Mouse (Mus musculus) activated CD4-positive, CD25-positive, alpha-beta regulatory T cell, adult 4 months (primary cell): ENCODE measurements around the gene Cplx1. TPM values are rescaled to one million over a fixed set of nuclear protein-coding genes. Genes with fewer than 3 reads are reported as not detected.

Experiments used
- ATAC-seq: one replicate; pipeline ENCODE4 v1.8.0; 2017
- polyA plus RNA-seq, 2 experiments: library from polyadenylated mRNA; unstranded; fragments of 100-300 nt; shearing (Covaris generic); gene quantifications; one replicate each; pipeline ENCODE4 v1.2.1; 2017

Gene Cplx1
- not detected for polyA plus RNA-seq

DNA sequence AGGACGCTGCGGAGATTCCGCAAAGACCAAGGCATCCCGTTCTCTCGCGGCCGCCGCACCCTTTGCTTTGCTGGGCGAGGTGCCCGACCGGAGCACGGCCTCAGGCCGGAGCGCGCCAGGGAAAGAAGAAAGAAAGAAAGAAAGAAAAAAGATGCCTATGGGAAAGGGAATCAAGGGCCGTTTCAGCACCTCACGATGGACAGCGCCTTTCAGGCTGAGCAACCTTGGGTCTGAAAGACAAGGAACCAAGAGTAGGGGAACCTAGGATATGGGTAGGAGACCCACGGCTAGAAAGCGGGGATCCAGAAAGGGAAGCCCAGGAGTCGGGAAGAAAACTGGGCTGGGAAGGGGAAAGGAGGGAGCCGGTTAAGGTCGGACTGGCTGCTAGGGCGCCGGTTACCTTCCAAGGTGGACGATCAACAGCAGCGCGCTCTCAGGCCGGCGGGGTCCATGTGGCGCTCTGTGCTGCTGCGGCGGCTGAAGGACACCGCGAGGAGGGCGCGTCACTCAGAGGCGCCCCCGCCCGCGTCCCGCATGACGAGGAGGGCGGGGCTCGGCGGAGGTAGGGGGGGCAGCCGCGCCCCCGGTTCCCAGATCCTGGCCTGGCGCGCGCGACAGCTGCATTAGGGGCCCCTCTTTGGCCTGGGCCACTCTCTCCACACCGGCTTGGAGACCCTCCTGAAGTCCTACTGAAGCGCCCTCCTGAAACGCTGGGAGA, at the start of gene Cplx1:
Gene Cplx1, minus strand, starts transcription at position 536 of the 718 bp plus-strand sequence.
- ATAC-seq = no peak

DNA sequence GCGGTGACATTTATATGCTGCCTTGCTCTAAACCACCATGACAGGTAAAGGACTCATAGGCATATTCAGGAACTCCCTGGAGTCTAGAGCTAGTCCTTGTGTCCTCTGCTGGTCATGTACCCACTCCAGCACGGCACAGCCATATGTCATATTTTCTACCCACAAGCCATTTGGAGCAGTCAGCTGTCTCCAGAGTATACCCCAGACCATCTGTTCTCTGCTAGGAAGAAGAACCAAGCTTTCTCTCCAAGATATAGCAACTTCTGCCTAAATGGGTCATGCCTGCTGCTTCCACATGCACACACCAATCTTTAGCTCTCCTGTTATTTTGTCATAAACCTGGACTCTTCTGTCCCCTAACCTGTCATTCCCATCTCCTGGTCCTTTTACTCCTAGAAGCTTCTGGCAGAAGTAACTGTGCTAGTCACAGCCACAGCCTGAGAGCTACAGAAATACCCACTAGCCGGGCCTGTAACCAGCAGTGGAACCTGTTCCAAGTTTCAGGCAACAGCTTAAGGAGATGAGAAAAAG, 31.6 kb upstream of the Cplx1 start:
- no peak for ATAC-seq

DNA sequence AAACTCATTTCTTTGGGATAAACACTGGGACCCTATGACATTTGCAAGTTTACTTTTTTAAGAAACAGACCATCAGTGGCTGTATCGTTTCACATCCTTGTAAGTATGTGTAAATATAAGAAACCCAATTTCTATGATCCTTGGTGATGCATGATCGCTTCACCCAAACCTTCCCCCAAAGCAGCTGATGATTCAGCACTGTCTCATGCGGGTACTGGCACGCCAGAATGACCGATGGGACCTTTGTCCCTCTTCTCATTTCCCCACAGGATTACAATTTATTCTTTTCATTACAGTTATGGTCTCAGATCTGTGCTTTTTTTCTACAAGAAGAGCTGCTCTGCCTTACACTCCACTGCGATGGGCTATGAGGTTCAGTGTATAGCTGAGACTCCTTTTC, 23.2 kb upstream of the Cplx1 start:
- ATAC-seq = no peak

DNA sequence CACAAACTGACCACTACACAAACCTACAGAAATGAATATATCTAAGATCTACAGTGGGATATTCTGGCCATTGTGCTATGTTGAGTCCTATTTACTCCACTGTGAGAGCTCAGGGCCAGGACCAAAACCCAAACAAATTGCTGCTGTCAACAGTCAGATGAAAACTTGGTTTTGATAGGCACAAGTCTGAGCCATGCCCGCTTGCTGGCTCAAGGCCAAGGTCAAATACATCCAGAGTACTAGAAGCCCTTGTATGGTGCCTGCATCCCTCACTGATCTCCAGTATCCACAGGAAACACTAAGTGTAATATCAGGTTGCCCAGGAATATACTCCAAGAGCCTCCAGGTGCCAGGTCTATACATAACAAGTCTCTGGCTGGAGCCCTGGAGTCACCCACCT, 21.2 kb upstream of the Cplx1 start:
- ATAC-seq = no peak

DNA sequence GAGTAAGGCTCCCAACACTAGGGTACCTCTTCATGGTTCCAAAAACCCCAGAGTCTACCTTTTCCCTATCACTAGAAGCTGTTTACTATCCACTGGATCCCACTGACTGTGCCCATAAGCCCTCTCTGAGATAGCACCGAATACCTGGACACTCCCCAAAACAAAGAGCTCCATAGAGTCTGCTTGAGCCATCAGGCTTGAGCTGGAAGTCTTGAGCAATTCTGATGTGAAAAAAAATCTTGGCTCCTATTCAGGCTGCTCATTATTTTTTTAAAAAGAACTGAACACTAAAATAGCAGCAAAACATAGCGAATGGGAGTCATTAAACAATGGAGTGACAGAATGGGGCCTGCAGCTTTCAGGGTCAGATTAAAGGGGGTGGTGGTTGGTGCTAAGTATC, 17.3 kb upstream of the Cplx1 start:
- ATAC-seq = no peak

DNA sequence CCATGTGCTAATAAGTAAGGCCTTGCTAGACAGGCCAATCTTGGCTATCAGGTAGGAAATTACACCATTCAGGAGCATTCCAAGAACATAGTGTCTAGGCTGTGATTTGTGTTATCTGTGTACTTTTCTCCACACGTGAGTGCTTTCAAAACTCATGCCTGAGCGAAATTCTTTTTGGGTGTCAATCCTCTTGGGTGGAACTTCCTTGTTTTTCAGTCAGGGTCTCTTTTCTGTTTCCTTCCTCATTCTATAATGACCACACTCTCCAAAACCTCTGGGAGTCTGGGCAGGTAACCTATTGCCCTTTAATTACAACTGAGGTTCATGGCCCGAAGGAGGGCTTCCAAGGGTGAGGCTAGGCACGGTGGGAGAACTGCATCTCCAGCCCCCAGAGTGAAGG, 16.7 kb upstream of the Cplx1 start:
- no peak for ATAC-seq

DNA sequence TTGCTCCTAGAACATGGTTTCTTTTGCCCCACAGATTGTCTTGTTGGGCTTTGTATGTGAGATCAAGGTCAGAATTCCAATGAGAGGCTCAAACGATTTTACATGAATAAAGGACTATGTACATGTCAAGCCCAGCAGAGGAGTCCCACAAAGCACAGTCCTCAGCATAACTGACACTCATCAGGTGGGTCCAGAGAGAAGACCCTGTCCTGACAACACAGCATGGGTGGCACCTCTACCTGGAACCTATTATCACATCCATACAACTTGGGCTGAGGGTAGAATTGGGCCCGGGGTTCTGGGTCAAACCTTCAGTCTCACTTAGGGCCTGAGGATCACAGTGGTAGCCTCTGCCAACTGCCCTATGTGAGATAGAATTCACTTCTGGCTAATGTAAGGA, 15.6 kb upstream of the Cplx1 start:
- no peak for ATAC-seq

- ATAC-seq = no peak
Observed at GRCm38 (mm10) chr5:108564346-108564745, 14.5 kb upstream of the Cplx1 start.

DNA sequence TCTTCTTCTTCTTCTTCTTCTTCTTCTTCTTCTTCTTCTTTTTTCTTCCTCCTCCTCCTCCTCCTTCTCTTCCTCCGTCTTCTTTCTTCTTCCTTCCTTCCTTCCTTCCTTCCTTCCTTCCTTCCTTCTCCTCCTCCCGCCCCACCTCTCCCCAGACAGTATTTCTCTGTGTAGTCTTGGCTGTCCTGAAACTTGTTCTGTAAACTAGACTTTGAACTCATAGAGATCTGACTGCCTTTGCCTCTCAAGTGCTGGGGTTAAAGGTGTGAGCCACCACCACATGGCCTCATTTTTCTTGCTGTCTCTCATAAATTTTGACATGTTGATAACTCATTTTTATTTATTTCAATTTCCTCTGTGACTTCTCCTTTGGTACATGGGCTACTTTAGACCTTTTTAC, 12.7 kb upstream of the Cplx1 start:
- ATAC-seq = no peak

DNA sequence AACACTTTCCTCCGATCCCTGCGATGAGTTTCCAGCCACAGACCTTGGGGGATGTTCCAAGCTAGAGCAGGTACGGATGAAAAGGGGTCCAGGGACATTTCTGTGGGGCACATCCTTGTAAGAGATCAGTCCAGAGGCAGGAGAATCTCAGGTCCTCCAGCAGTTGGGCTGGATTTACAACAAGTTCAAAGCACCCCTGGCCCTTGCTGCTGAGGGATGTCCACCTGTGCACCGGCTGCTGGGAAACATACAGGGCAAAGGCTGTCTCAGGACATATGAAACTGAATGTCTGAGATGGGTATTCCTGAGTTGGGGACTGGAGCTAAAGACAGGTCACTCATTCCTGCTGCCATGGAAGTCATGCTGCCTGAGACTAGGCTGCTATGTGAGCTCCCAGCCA, 7.2 kb upstream of the Cplx1 start:
- ATAC-seq = no peak

DNA sequence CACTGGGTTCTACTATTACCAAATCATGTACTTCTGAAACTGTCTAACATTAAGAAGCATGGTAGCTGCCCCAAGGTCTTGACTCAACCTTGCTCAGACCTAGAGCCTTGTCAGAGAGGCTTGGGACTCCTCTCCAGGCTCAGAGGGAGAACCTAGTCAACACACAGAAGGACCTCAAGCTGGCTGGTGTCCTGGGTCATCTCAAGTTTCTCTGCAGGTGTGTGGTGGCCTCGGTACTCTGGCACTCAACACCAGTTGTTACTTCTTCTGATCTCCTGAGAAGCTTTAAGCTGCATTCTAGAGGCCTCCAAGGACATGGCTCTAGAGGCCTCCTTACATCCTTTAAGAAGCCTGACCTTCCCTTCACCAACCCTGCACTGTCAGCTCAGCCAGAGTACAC, 4.2 kb upstream of the Cplx1 start:
- ATAC-seq = no peak

DNA sequence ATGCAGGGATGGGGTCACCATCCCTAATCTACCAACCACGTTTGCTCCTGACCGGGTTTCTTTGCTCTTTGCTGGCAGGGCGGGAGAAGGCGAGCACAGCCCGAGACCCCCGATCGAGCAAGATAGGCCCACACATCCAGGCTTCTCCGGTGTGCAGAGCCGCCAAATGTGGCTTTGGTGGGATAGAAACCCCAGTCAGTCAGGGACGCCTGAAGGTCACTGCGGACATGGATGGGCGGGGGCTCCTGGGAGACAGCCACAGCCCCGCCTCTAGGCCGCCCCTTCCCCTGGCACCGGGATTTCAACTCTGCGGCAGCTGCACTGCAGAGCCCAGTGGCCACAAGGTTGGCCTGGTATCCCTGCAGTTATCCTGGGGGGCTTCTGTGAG, 377 bp upstream of the Cplx1 start:
- ATAC-seq = no peak

DNA sequence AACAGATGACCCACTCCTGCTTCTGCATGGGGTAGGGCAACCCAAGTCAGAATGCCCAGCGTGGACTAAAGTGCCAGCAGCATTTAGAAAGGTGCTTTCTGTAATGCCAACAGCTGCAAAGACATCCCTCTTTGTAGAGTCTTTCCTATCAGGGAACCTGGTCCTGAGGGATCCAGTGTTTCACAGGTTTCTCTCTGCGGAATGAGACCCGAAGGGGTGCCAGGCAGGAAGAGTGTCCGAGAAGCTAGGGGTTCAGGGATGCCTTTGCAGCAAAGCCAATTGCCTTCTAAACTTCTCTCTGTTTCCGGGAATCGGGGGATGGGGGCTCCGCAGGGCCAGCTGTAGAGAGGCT, 711 bp downstream of the Cplx1 start:
- no peak for ATAC-seq

DNA sequence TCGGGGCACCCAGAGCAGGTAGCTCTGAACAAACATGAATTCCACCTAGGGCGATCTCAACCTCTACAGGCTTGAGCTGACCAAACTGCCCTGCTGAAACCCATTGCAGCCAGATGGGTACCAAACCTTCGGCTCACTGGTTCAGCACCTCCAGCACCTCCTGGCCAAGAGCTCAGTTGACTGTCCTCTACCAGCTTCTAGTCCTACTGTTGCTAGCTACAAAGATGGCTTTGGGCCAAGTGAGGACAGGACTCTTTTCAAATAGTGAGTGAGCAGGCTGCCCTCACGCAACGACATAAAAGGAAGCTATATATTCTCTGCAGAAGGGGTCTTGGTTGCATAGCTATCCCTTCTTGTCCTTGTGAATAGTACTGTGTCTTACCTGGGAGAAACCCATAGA, 2.2 kb downstream of the Cplx1 start:
- ATAC-seq = no peak

DNA sequence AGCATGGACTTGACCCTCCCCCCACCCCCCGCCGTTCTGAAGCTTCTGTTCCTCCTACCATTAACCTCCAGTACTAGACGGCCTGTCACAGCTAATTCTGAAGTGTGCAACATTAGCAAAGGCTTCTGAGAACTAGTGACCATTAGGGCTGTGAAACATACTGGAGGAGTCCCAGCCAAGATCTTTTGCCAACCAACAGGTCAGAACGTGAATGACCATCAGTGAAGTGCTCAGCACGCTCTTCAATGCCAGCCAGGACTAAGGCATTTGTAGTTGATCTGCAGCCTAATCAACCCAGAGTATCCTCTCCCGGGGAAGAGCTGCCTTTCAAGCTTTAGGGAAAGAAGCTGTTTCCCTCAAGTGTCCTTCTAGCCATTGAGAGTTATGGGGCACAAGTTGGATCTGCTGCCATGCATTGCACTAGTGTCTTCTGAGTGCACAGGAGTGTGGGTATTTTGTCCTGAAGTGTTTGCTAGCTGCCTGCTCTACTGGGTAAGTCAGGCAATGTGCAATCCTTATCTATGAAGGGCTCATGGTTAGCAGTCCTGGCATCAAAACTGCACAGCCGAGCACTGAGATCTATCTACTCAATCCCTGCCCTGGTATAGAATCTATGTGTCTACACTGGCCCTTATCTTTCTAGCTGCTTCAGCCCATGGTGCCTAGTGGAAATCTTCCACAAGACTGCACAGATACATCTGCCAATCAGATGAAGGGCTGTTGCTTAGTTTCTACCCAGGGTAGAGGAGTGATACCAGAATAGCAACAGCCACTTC, 6.1 kb downstream of the Cplx1 start:
- ATAC-seq = no peak

DNA sequence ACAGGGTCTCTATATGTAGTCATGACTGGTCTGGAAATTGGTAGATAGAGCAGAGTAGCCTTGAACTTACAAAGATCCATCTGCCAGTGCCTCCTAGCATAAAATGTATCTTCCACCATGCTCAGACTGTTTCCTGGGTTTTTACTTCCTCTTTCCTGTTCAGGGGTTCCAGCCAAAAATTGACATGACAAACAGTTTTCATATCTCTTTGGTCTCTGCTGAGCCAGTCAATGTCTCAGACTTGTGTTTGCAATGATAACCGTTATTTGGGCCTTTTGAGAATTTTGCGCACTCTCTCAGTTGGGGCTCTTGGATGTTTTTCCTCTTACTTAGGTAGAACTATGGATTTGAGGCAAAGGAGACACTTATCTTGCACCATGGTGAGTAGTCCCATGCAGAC, 15.6 kb downstream of the Cplx1 start:
- ATAC-seq = no peak

DNA sequence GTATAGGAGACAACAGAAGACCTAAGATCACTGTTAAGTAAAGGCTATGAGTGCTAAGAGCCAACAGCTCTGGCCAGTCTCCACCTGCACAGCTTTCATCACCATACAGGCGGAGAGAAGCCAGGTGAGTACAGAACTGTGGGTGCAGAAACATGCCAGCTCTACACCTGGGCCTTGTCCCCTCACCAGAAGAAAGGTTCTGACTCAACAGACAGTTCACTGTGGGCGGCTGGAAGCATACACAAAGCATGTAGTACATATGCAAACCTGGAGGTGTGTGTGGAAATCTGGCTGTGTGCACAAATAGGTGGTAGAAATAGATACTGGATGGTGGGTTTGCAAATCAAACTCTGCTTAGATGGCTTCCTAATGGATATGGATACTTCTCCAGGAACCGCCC, 27.2 kb downstream of the Cplx1 start:
- ATAC-seq = no peak

DNA sequence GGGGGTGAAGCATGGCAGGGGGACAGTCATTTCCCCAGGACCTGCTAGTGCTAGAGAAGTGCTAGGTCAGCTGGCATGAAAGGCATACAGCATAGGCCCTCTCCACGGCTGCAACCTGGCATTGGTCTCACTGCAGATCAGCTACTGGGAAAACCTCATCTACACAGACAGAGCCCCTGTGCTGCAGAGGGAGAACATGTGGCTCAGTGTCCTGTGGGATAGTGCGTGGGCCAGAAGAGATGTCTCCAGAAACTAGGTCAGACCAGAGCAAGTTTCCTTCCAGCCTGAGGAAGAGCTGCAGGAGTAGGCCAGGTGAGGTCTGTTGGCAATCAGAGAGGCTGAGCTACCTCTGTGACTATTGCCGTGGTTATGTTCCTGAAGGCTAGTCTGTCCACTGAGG, 27.9 kb downstream of the Cplx1 start:
- no peak for ATAC-seq

DNA sequence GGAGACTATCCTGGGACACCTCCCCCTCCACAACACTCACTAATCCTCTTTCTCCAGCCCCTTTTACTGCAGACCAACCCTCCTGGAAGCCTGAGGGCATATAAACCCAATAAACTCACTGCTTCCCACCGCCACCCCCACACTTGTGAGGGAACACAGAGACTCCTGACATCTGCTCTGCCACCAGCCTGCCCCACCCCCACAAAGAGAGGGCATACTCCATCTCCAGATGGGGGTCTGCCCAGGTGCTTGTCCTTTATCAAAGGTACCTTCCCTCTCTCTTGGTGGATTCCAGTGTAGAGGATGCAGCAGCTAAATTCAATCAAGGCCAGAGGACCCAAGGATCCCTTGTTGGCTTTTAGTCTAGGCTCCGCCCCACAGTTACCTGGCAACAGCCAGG, 28.8 kb downstream of the Cplx1 start:
- no peak for ATAC-seq

DNA sequence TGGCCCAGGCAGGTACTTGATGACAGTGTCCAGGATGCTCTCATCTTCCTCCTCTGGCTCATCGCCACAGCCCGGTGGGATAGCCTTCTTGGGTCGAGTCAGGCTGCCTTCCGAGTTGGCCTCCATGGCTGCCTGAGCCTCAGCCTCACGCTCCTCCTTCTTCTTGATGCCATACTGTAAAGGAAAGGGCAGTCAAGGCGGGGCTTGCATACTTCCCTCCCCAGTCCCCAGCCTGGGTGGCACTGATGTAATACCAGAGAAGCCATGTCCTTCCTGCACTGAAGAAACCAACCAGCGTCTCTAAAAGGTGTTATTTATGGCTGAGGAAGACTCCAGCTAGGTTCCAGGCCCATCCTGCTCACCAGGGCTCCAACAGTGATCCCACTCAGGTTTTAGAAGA, 29.7 kb downstream of the Cplx1 start:
- ATAC-seq = no peak

DNA sequence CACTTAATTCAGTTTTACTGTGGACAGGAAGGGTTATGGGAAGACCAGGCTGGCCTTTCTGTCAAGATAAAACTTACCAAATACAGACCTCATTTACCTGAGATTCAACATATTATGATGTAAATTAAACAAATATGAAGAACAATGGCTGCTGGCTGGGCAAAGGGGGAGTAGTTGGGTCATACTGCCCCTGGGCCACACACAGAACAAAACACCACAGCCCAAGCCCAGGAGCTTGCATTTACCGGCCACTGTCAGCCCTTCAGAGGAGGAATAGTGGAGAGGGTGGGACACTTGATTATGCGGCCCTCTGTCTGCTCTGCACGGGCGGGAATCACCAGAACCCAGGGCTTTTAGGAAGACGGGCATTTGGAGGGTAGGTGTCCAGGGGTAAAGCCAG, 30.9 kb downstream of the Cplx1 start:
- no peak for ATAC-seq

DNA sequence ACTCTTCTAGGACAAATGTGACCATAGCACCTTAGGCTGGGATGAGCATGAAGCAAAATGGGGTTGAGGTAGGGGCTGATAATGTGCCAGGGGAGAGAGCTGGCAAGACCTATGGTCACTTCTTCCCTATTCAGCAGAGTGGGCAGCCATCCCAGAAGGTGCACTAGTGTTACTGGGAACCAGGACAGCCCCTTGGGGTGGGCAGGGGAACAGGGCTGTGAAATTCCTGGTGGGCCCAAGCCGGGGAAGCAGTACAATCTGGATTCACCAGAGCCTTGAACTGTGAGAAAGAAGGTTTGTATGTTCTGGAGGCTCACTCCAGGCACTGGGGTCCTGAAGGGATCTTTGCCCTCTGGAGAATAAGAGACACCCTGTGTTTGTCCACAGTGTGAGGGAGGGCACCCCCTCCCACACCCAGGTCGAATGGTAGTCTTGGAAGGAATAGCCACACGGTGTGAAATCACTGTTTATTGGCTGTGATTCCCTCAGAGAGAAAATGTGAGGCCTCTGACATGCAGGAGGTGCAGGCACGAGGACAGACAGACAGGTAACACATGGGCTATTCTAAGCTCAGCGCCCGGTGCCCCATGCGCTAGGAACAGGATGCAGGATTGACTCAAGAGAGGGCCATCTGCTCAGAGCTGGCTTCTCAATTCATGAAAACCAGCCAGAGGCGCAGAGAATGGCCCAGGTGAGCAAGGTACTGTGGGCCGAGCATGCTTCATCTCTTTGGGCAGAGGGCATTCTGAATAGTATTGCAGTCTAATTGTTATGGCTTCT, 31.5 kb downstream of the Cplx1 start:
- ATAC-seq = no peak

GRCm38 (mm10) chr5:108516655-108517054, 33.2 kb downstream of the Cplx1 start:
- ATAC-seq = no peak
